Mouse (Mus musculus) lung, adult 2 months (tissue): Measurements from ENCODE around the gene Avl9. TPM values are rescaled to one million over a fixed set of nuclear protein-coding genes. Genes with fewer than 3 reads are reported as not detected.

Source experiments
- DNase-seq: peaks from one replicate; pipeline ENCODE4 v3.0.0; 2022
- H3K4me1 ChIP-seq: fragments of 200-500 bp; 2 replicates; pipeline ENCODE4 v1.6.1; 2011; ENCODE audit warnings: low read length; ENCODE audit not compliant: control insufficient read depth, insufficient read depth
- H3K4me3 ChIP-seq: fragments of 200-500 bp; replicated peaks from 2 replicates; pipeline ENCODE3; 2011; ENCODE audit warnings: low read depth, mild to moderate bottlenecking, control low read depth, low read length; ENCODE audit errors: extremely low read depth
- CTCF ChIP-seq: fragments of 200-500 bp; IDR thresholded peaks from 2 replicates; pipeline ENCODE4 v1.5.1; 2011; ENCODE audit warnings: mild to moderate bottlenecking, low read length, control low read depth; ENCODE audit not compliant: insufficient read depth
- POLR2A ChIP-seq: fragments of 200-500 bp; IDR thresholded peaks from 2 replicates; pipeline ENCODE4 v1.6.1; 2011; ENCODE audit warnings: low read depth, mild to moderate bottlenecking, control low read depth, low read length, borderline replicate concordance; ENCODE audit errors: extremely low read depth
- WGBS: fragments of 180-500 bp; shearing (Covaris S2); methylation state at CpG from one replicate; pipeline ENCODE4 v1.1.7; 2018; 5-methylcytosine and 5-hydroxymethylcytosine counted together
- polyA plus RNA-seq: library from polyadenylated mRNA; depleted of rRNA; stranded (reverse); fragments of >200 nt; gene quantifications from 2 replicates; pipeline ENCODE4 v1.2.3, GENCODE M21; 2012

Avl9 gene
- polyA plus RNA-seq, 1 experiment = 8.4 TPM

- no peak for DNase-seq
- Histone ChIP-seq H3K4me1 (peaks cover 3% of the 10 kb centered on the region), H3K4me3 (no peak overlapping the region)
- 29% methylated on average over 5 of the region's 5 CpGs for WGBS
- no peak for TF ChIP-seq CTCF
- no peak for TF ChIP-seq POLR2A
These were observed 31.3 kb downstream of the Avl9 start for GRCm38 (mm10) chr6:56745950-56746543.

GRCm38 (mm10) chr6:56753719-56754118 lies 39.0 kb downstream of the Avl9 start:
- no peak for TF ChIP-seq POLR2A
- TF ChIP-seq CTCF = no peak
- Histone ChIP-seq H3K4me1 (no peaks in the 10 kb centered on the region), H3K4me3 (no peak overlapping the region)
- 69% methylated on average over 3 of the region's 3 CpGs for WGBS
- DNase-seq = no peak

GRCm38 (mm10) chr6:56756117-56756516 lies 41.4 kb downstream of the Avl9 start:
- no peak for DNase-seq
- no peak overlapping the region for H3K4me3 ChIP-seq
- no peaks in the 10 kb centered on the region for H3K4me1 ChIP-seq
- TF ChIP-seq CTCF (no peak), POLR2A (no peak)
- 87% methylated on average over 1 of the region's 1 CpGs for WGBS

GRCm38 (mm10) chr6:56759324-56759723 lies 44.6 kb downstream of the Avl9 start:
- WGBS = 90% methylated on average over 1 of the region's 1 CpGs
- TF ChIP-seq CTCF (no peak), POLR2A (no peak)
- Histone ChIP-seq H3K4me1 (no peaks in the 10 kb centered on the region), H3K4me3 (no peak overlapping the region)
- DNase-seq = no peak

- DNase-seq = no peak
- Histone ChIP-seq H3K4me3 (no peak overlapping the region), H3K4me1 (no peaks in the 10 kb centered on the region)
- no peak for TF ChIP-seq CTCF
- no peak for TF ChIP-seq POLR2A
- WGBS = 77% methylated on average over 3 of the region's 3 CpGs
These were observed 50.6 kb downstream of the Avl9 start for GRCm38 (mm10) chr6:56765265-56765664.

- TF ChIP-seq POLR2A = no peak
- TF ChIP-seq CTCF = no peak
- DNase-seq = no peak
- H3K4me1 ChIP-seq = no peaks in the 10 kb centered on the region
- WGBS = 76% methylated on average over 4 of the region's 4 CpGs
- no peak overlapping the region for H3K4me3 ChIP-seq
These were observed 51.0 kb downstream of the Avl9 start for GRCm38 (mm10) chr6:56765696-56766095.

- WGBS = 21% methylated on average over 3 of the region's 3 CpGs
- peaks cover 3% of the 10 kb centered on the region; the same call in 1 of the 2 replicates for H3K4me1 ChIP-seq
- TF ChIP-seq POLR2A = no peak
- TF ChIP-seq CTCF = no peak
- no peak for DNase-seq
- no peak overlapping the region for H3K4me3 ChIP-seq
These were observed 61.1 kb downstream of the Avl9 start for GRCm38 (mm10) chr6:56775816-56776215.

- Histone ChIP-seq H3K4me1 (peaks cover 16% of the 10 kb centered on the region), H3K4me3 (no peak overlapping the region)
- TF ChIP-seq CTCF (no peak), POLR2A (no peak)
- no peak for DNase-seq
- 90% methylated on average over 5 of the region's 5 CpGs for WGBS
These were observed 64.9 kb downstream of the Avl9 start for GRCm38 (mm10) chr6:56779636-56780035.

GRCm38 (mm10) chr6:56783561-56784272 lies 69.0 kb downstream of the Avl9 start:
- Histone ChIP-seq H3K4me3 (no peak overlapping the region), H3K4me1 (peaks cover 21% of the 10 kb centered on the region)
- TF ChIP-seq POLR2A (no peak), CTCF (no peak)
- 60% methylated on average over 4 of the region's 4 CpGs for WGBS
- no peak for DNase-seq

GRCm38 (mm10) chr6:56785068-56785467 lies 70.4 kb downstream of the Avl9 start:
- DNase-seq = no peak
- WGBS = 44% methylated on average over 5 of the region's 5 CpGs
- no peak overlapping the region for H3K4me3 ChIP-seq
- TF ChIP-seq POLR2A = no peak
- no peak for TF ChIP-seq CTCF
- peaks cover 21% of the 10 kb centered on the region for H3K4me1 ChIP-seq

GRCm38 (mm10) chr6:56787668-56788067 lies 73.0 kb downstream of the Avl9 start:
- Histone ChIP-seq H3K4me3 (no peak overlapping the region), H3K4me1 (peaks cover 23% of the 10 kb centered on the region)
- no peak for TF ChIP-seq CTCF
- TF ChIP-seq POLR2A = no peak
- DNase-seq = no peak
- WGBS = 47% methylated on average over 2 of the region's 2 CpGs
